Comparison of ENCODE assay signal across 12 mouse cellular contexts in genomic region chr8:106262343-106262742, GRCm38 (mm10). TPM values are rescaled to one million over a fixed set of nuclear protein-coding genes. Genes with fewer than 3 reads are reported as not detected.
DNase-seq lines count a peak whose midpoint lies in the region; ATAC-seq and TF ChIP-seq lines count a peak whose summit lies in the region.
"Had no signal": no experiment of that assay in that cellular context is flagged by ENCODE, and none has a peak within 500 bp of the region (broad histone marks: within the 10 kb centered on the region; RNA-seq: fewer than 3 reads in every experiment).

No protein-coding gene starts in this region.

- no peak for ATAC-seq in lung, embryonic 14.5 days (ENCODE audit: insufficient read depth)
- ATAC-seq in embryonic facial prominence, embryonic 12.5 days (ENCODE audit: insufficient number of reproducible peaks, insufficient read depth, low FRiP score, low TSS enrichment) = no peak
- 0 out of 2 replicates have a peak, but pooled peaks have one; percentile 5 for ATAC-seq in hindbrain, embryonic 16.5 days
- ATAC-seq in monocyte, adult 5-6 weeks (replicated peaks; ENCODE audit: insufficient number of reproducible peaks, low FRiP score, low TSS enrichment, poor library complexity, severe bottlenecking) = no peak
- ATAC-seq in cerebellum, adult (ENCODE audit: insufficient number of reproducible peaks, low FRiP score, low TSS enrichment) = no peak

- 39% methylated on average over 5 of the region's 5 CpGs for WGBS in lung, embryonic 14.5 days
- WGBS in embryonic facial prominence, embryonic 12.5 days = 72% methylated on average over 5 of the region's 5 CpGs
- 43% methylated on average over 5 of the region's 5 CpGs for WGBS in hindbrain, embryonic 16.5 days

- no peak overlapping the region for H3K27ac ChIP-seq in lung, embryonic 14.5 days (ENCODE audit: low read depth)
- 0 out of 2 replicates have a peak overlapping the region, but pooled peaks have one; percentile 6 for H3K27ac ChIP-seq in embryonic facial prominence, embryonic 12.5 days
- no peak overlapping the region for H3K27ac ChIP-seq in hindbrain, embryonic 16.5 days (ENCODE audit: low read depth, low read length)
- H3K27ac ChIP-seq: embryonic facial prominence, embryonic 15.5 days had no signal

- H3K4me2 ChIP-seq in lung, embryonic 14.5 days = no peak overlapping the region
- H3K4me2 ChIP-seq in embryonic facial prominence, embryonic 12.5 days (replicated peaks) = no peak overlapping the region
- no peak overlapping the region for H3K4me2 ChIP-seq in hindbrain, embryonic 16.5 days (ENCODE audit: low read length)
- H3K4me2 ChIP-seq: embryonic facial prominence, embryonic 15.5 days had no signal

- H3K36me3 ChIP-seq in lung, embryonic 14.5 days (ENCODE audit: insufficient read depth) = no peaks in the 10 kb centered on the region
- peaks cover 3% of the 10 kb centered on the region; the same call in 1 of the 2 replicates for H3K36me3 ChIP-seq in embryonic facial prominence, embryonic 12.5 days
- peaks cover 26% of the 10 kb centered on the region for H3K36me3 ChIP-seq in hindbrain, embryonic 16.5 days (ENCODE audit: control insufficient read depth, insufficient read depth, low read length)

- TF ChIP-seq CTCF in lung, embryonic 14.5 days (IDR thresholded peaks at IDR 0.05; ENCODE audit: low read depth) = no peak

- no peaks in the 10 kb centered on the region for H3K4me1 ChIP-seq in lung, embryonic 14.5 days (ENCODE audit: insufficient read depth)
- no peaks in the 10 kb centered on the region for H3K4me1 ChIP-seq in embryonic facial prominence, embryonic 12.5 days
- no peaks in the 10 kb centered on the region; the same call in 1 of the 2 replicates for H3K4me1 ChIP-seq in hindbrain, embryonic 16.5 days (ENCODE audit: control insufficient read depth, insufficient read depth, low read depth, low read length)

- peak; percentile 34 for DNase-seq in lung, embryonic 14.5 days
- no peak for DNase-seq in lung, adult 18-20 months
- peak; percentile 33 for DNase-seq in gastrocnemius, postnatal 25 days
- DNase-seq in cerebellum, adult 11-12 months = no peak
- DNase-seq: cerebellum, adult 9-10 months; right cerebral cortex, adult 18-20 months had no signal

- H3K9ac ChIP-seq in lung, embryonic 14.5 days = no peak overlapping the region
- no peak overlapping the region for H3K9ac ChIP-seq in embryonic facial prominence, embryonic 12.5 days
- H3K9ac ChIP-seq in hindbrain, embryonic 16.5 days (ENCODE audit: low read depth, low read length) = no peak overlapping the region
- H3K9ac ChIP-seq: embryonic facial prominence, embryonic 15.5 days had no signal

- H3K27me3 ChIP-seq in lung, embryonic 14.5 days (ENCODE audit: insufficient read depth, low read length) = no peaks in the 10 kb centered on the region
- no peaks in the 10 kb centered on the region for H3K27me3 ChIP-seq in embryonic facial prominence, embryonic 12.5 days
- H3K27me3 ChIP-seq in hindbrain, embryonic 16.5 days (replicated peaks; ENCODE audit: control insufficient read depth, insufficient read depth, low read length) = no peaks in the 10 kb centered on the region
- H3K27me3 ChIP-seq: CH12.LX; embryonic facial prominence, embryonic 15.5 days had no signal

- no peak overlapping the region for H3K4me3 ChIP-seq in lung, embryonic 14.5 days (ENCODE audit: low read depth, low read length)
- no peak overlapping the region for H3K4me3 ChIP-seq in embryonic facial prominence, embryonic 12.5 days
- H3K4me3 ChIP-seq in hindbrain, embryonic 16.5 days (ENCODE audit: low read length) = no peak overlapping the region
- H3K4me3 ChIP-seq: embryonic facial prominence, embryonic 15.5 days had no signal

- no peaks in the 10 kb centered on the region for H3K9me3 ChIP-seq in lung, embryonic 14.5 days (ENCODE audit: low read depth, low read length)
- no peaks in the 10 kb centered on the region for H3K9me3 ChIP-seq in embryonic facial prominence, embryonic 12.5 days
- H3K9me3 ChIP-seq in hindbrain, embryonic 16.5 days (ENCODE audit: control insufficient read depth, low read length) = no peaks in the 10 kb centered on the region
- H3K9me3 ChIP-seq: embryonic facial prominence, embryonic 15.5 days had no signal

RNA-seq across cellular contexts. Expression of gene Prmt7, which starts 51.6 kb away (rescaled TPM):
- 48.7 and 53.9 TPM in 2 replicates for polyA plus RNA-seq in lung, embryonic 14.5 days (2014; fragmentation: Nextera tagmentation; extraction: Ambion mirVana)
- polyA plus RNA-seq in embryonic facial prominence, embryonic 12.5 days (2016; fragmentation: Nextera tagmentation; extraction: Ambion mirVana) = 56.9 and 57.3 TPM in 2 replicates
- total RNA-seq in gastrocnemius, postnatal 25 days (2021) = 10 to 100 TPM; 22.9 to 23.3 TPM
- 64.7 and 64.8 TPM in 2 replicates for polyA plus RNA-seq in hindbrain, embryonic 16.5 days (2015; fragmentation: Nextera tagmentation; extraction: Ambion mirVana)
- total RNA-seq in monocyte, adult 5-6 weeks (2017) = 9.3 to 14.4 TPM (median 10.9 TPM) in 3 replicates

RNA-seq across cellular contexts. Expression of gene Slc7a6os, which starts 51.6 kb away (rescaled TPM):
- polyA plus RNA-seq in lung, embryonic 14.5 days (2014; fragmentation: Nextera tagmentation; extraction: Ambion mirVana) = 36.7 and 38.6 TPM in 2 replicates
- 41.7 and 43.4 TPM in 2 replicates for polyA plus RNA-seq in embryonic facial prominence, embryonic 12.5 days (2016; fragmentation: Nextera tagmentation; extraction: Ambion mirVana)
- 1 to 10 TPM; 8.6 to 9.3 TPM for total RNA-seq in gastrocnemius, postnatal 25 days (2021)
- polyA plus RNA-seq in hindbrain, embryonic 16.5 days (2015; fragmentation: Nextera tagmentation; extraction: Ambion mirVana) = 28.4 and 29.9 TPM in 2 replicates
- 65.9 to 77.4 TPM (median 66.8 TPM) in 3 replicates for total RNA-seq in monocyte, adult 5-6 weeks (2017)

Comparison
In these comparisons a context has a peak if more than half of its experiments do, and no peak if none do; other contexts are left out.
1. DNase-seq: peak in lung, embryonic 14.5 days (single experiment) and gastrocnemius, postnatal 25 days (single experiment); none in lung, adult 18-20 months (0 of 2) and cerebellum, adult 11-12 months (single experiment).